Mouse (Mus musculus) liver, adult (tissue): ENCODE measurements around the gene B9d2.
A peak's percentile ranks its signal among the peaks of the same experiment; 100 is the strongest.

Source experiments
- GATA4 ChIP-seq: IDR thresholded peaks from 2 replicates; pipeline ENCODE4 v1.6.1; 2014; ENCODE audit warnings: mild to moderate bottlenecking, low read length; ENCODE audit not compliant: insufficient replicate concordance

Gene B9d2

GRCm38 (mm10) chr7:25685926-25686470 is 5.4 kb downstream of the B9d2 start:
- TF ChIP-seq GATA4, result no peak

DNA sequence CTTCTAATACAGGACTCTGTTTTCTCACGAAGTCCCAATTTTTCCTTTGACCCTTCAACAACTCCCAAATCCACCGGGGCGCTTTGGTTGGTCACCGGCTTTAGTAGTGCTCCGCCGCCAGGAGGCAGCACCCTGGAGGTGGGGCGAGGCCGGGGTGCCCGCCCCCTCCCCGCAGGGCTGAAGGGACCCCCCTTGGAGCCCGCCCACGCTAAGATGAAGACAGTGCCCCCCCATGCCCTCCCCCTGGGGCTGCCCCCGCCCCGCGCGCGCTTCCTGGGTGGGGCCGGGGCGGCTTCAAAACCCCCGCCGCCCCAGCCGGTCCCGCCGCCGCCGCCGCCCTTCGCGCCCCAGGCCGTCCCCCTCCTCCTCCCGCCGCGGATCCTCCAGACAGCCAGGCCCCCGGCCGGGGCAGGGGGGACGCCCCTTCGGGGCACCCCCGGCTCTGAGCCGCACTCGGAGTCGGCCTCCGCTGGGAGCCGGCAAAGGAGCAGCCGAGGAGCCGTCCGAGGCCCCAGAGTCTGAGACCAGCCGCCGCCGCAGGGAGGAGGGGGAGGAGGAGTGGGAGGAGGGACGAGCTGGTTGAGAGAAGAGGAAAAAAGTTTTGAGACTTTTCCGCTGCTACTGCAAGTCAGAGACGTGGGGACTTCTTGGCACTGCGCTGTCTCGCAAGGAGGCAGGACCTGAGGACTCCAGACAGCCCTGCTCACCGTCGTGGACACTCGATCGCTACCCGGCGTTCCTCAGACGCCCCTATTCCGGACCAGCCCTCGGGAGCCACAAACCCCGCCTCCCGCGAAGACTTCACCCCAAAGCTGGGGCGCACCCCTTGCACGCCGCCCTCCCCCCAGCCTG is 6.3 kb downstream of the B9d2 start, which contains the start of gene Tgfb1:
TSS of gene Tgfb1 (plus strand) at position 323 of the 852 bp plus-strand sequence.
- no peak for TF ChIP-seq GATA4

- TF ChIP-seq GATA4, result no peak
Observed at GRCm38 (mm10) chr7:25687811-25688401, 7.3 kb downstream of the B9d2 start.

DNA sequence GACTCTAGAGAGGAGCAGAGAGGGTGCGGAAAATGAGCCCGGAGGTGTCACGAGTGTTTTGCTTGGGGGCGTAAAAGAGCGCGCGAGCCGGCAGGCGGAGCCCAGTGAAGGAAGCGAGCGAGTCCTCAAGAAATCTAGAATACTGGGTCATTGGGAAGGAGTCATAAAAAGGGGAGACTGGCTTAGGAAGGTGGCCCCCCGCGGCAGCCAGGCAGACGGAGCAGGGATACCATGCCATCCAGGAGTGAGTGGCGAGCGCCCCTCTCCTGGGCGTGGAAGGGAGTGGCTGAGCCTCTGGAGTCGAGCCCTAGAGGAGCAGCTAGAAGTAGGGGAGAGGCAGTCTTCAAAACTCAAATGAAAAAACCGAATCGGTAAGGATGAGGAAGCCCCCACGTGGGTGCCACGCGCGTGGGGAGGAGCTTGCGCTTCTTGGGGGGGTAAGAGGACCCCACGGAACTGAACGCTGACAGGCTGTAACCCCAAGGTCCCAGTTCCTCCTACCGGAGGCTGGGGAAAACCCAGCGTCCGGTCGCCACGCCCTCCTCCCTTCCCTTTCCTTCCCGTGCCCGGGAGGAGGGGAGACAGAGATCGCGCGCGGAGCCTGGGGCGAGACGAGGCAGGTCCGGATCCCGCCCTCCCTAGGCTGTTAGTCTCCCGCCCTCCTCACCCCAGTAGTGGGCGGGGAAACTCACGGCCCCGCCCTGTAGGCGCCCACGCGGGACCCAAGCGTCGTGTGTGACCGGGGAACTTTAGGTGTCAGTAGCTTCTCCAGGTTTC is 8.4 kb downstream of the B9d2 start:
- TF ChIP-seq GATA4, result peak; percentile 69; the same call in 1 of the 2 replicates

GRCm38 (mm10) chr7:25689603-25690021 is 9.0 kb downstream of the B9d2 start:
- no peak for TF ChIP-seq GATA4

DNA sequence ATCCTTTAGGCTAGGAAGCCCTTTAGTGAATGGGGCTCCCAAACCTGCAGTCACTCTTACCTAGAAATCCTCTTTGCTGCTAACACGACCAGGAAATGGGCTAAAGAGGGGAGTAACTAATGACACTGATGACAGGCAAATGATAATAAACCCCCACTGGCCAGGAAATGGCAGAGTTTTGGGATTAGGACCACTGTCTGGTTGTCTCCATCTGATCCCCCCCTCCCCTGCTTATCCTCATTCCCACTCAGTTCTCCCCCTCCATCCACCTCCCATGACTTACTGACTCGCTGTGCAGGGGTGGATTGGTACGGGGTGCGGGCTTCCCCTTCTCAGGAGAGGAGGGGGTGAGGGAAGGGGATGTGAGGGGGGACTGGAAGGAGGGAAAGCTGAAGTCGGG is 9.5 kb downstream of the B9d2 start:
- TF ChIP-seq GATA4, result no peak

DNA sequence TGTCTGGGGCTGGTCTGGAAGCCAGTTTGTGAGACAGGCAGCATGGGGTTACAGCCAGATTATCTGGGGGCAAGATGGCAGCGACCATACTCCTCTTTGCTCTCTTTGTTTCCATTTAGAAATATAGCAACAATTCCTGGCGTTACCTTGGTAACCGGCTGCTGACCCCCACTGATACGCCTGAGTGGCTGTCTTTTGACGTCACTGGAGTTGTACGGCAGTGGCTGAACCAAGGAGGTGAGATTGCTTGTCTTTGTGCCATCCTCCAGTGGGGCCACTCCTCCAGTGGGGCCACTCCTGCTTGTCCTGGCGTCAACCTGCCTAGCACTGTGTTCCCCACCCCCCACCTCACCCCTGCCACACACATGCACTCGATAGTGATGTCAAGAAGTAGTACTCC is 13.5 kb downstream of the B9d2 start:
- TF ChIP-seq GATA4, result no peak

DNA sequence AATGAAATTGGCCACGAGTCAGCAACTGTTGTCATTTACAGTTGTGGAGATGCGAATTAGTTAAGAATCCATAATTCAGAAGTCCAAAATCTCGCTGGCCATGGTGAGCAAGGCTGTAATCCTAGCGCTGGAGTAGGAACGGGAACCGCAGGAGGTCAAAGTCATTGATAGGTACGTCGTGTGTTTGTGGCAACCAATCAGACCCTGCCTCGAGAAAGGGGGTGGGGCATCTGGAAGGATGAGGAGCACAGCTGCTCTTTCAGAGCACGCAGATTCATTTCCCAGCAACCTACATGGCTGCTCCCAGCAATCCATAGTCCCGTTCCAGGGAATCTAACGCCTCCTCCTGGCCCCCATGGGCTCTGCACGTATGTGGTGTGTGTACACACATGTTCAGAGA is 19.3 kb downstream of the B9d2 start:
- no peak for TF ChIP-seq GATA4

DNA sequence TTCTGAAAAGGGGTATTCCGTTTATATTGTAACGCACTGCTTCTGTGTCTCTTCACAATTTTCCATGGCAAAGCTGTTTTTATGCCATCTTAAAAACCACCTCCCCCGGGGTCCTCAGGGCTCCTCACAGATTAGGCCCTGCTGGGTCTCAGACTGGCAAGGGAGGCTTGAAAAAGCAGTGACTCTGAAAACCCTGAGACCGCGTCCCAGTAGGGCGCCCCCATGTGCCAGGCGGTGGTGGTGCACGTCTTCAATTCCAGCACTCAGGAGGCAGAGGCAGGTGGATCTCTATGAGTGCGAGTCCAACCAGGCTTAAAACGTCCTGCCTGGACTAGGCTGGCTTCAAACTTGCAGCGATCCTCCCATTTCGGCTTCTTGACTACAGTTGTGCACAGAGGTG is 20.2 kb downstream of the B9d2 start:
- TF ChIP-seq GATA4, result no peak

GRCm38 (mm10) chr7:25702350-25702749 is 21.8 kb downstream of the B9d2 start:
- TF ChIP-seq GATA4, result no peak

GRCm38 (mm10) chr7:25703793-25704494 is 23.4 kb downstream of the B9d2 start:
- no peak for TF ChIP-seq GATA4

- TF ChIP-seq GATA4, result no peak
Observed at GRCm38 (mm10) chr7:25704716-25705364, 24.3 kb downstream of the B9d2 start.

GRCm38 (mm10) chr7:25705801-25706251 is 25.2 kb downstream of the B9d2 start:
- TF ChIP-seq GATA4, result no peak; the same call in 1 of the 2 replicates

- no peak for TF ChIP-seq GATA4
Observed at GRCm38 (mm10) chr7:25706578-25707170, 26.1 kb downstream of the B9d2 start.
